Mouse (Mus musculus) CD4-positive helper T cell, adult 2 months (primary cell): ENCODE data around the gene Itsn1.

Experiments
- DNase-seq: peaks from one replicate; pipeline ENCODE4 v3.0.0-alpha.2; 2012; ENCODE audit warnings: low read depth, missing footprints, low spot score

Gene Itsn1

GRCm38 (mm10) chr16:91768586-91768985, 39.5 kb downstream of the Itsn1 start:
- no peak for DNase-seq

- no peak for DNase-seq
Measured at GRCm38 (mm10) chr16:91769911-91770310, 40.8 kb downstream of the Itsn1 start.

GRCm38 (mm10) chr16:91770662-91771061, 41.6 kb downstream of the Itsn1 start:
- DNase-seq, result no peak

- no peak for DNase-seq
Measured at GRCm38 (mm10) chr16:91771334-91771733, 42.3 kb downstream of the Itsn1 start.

- DNase-seq, result no peak
Measured at GRCm38 (mm10) chr16:91772586-91772985, 43.5 kb downstream of the Itsn1 start.

- DNase-seq, result no peak
Measured at GRCm38 (mm10) chr16:91779576-91779975, 50.5 kb downstream of the Itsn1 start.

GRCm38 (mm10) chr16:91780151-91780550, 51.1 kb downstream of the Itsn1 start:
- no peak for DNase-seq

GRCm38 (mm10) chr16:91780826-91781225, 51.7 kb downstream of the Itsn1 start:
- DNase-seq, result peak; percentile 78

- no peak for DNase-seq
Measured at GRCm38 (mm10) chr16:91783191-91783590, 54.1 kb downstream of the Itsn1 start.

GRCm38 (mm10) chr16:91784298-91784697, 55.2 kb downstream of the Itsn1 start:
- no peak for DNase-seq

GRCm38 (mm10) chr16:91786425-91786824, 57.3 kb downstream of the Itsn1 start:
- no peak for DNase-seq

GRCm38 (mm10) chr16:91789728-91790127, 60.6 kb downstream of the Itsn1 start:
- peak; percentile 85 for DNase-seq

- DNase-seq, result no peak
Measured at GRCm38 (mm10) chr16:91792477-91793196, 63.6 kb downstream of the Itsn1 start.

- peak; percentile 64 for DNase-seq
Measured at GRCm38 (mm10) chr16:91793507-91794278, 64.6 kb downstream of the Itsn1 start.

GRCm38 (mm10) chr16:91794306-91794705, 65.2 kb downstream of the Itsn1 start:
- peak; percentile 10 for DNase-seq

GRCm38 (mm10) chr16:91795044-91795443, 66.0 kb downstream of the Itsn1 start:
- no peak for DNase-seq

- no peak for DNase-seq
Measured at GRCm38 (mm10) chr16:91795606-91796005, 66.5 kb downstream of the Itsn1 start.

GRCm38 (mm10) chr16:91801426-91801825, 72.3 kb downstream of the Itsn1 start:
- DNase-seq, result no peak

- no peak for DNase-seq
Measured at GRCm38 (mm10) chr16:91802461-91803062, 73.5 kb downstream of the Itsn1 start.

- DNase-seq, result no peak
Measured at GRCm38 (mm10) chr16:91804418-91804817, 75.3 kb downstream of the Itsn1 start.

GRCm38 (mm10) chr16:91804831-91805230, 75.8 kb downstream of the Itsn1 start:
- no peak for DNase-seq

- DNase-seq, result no peak
Measured at GRCm38 (mm10) chr16:91810235-91810634, 81.2 kb downstream of the Itsn1 start.

- no peak for DNase-seq
Measured at GRCm38 (mm10) chr16:91811339-91811738, 82.3 kb downstream of the Itsn1 start.
